Mouse (Mus musculus) gastrocnemius, postnatal 4 days (tissue): Measurements from ENCODE around the gene Slc30a7. TPM values are rescaled to one million over a fixed set of nuclear protein-coding genes. Genes with fewer than 3 reads are reported as not detected.
A peak's percentile ranks its signal among the peaks of the same experiment; 100 is the strongest.
"Not testable (repeated sequence)": the region's sequence is repeated elsewhere in the genome, so short reads cannot be mapped to it uniquely, and the experiment has no call there.

Source experiments
- DNase-seq, 2 experiments: peaks; one replicate each; pipeline ENCODE4 v3.0.0; 2021 to 2022; ENCODE audit warnings: low spot score in 2 of 2, mixed read lengths in 2 of 2
- total RNA-seq, 2 experiments: library from RNA; stranded (reverse); gene quantifications; 2 replicates each; pipeline ENCODE4 v1.2.3; 2021

Slc30a7 gene
- total RNA-seq, 2 experiments from 2014 or later = 27.3 to 29.6 TPM

GRCm38 (mm10) chr3:115949921-115950877 is 57.0 kb downstream of the Slc30a7 start:
- DNase-seq = no peak

DNA sequence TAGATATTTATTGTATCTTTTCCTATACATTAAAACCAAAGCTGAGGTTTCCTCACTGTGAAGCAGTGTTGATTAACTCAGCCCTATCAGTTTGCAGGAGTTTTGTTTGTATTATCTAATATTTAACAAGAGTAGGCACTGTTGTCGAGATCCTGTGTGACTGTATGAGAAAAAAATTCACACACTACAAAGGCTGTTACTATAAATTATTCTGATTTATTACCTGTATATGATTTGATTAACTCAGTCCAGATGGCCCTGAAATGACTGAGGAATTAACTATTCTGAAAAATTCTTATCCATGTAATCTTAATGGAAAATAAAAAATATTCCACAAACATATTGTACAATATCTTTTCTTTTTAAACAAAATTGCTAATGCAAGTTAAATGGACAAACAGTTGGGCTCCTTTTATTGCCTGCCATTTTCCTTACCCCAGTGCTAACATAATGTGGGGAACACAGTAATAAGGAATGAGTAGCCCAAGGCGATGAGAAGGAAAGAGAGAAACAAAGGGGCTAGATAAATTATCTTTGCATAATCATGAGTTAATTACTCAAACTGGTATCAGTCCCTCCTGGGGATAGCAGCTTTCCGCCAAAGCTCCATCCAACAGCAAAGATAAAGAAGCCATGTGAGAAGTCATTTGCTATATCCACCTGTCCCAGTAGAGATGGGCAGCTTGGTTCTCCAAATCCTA is 57.8 kb downstream of the Slc30a7 start:
- no peak for DNase-seq

DNA sequence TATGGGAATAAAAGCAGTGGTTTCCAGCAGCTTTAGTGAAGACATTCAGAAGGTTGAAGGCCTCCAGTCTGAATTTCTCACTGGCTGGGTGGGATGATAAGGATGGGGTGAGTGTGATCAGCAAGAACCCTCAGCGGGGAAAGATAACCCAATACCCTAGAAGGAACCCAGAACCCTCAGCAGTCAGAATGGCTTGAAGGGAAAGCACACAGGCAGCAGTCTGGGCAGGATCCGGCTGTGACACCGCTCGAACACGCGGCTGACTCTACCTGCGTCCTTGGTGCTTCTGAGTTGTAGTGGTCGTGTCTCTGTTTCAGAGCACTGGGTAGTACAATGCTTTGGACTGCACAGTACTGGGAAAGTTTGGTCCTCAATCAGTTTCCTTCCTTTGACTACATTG is 60.9 kb downstream of the Slc30a7 start:
- DNase-seq = no peak

DNA sequence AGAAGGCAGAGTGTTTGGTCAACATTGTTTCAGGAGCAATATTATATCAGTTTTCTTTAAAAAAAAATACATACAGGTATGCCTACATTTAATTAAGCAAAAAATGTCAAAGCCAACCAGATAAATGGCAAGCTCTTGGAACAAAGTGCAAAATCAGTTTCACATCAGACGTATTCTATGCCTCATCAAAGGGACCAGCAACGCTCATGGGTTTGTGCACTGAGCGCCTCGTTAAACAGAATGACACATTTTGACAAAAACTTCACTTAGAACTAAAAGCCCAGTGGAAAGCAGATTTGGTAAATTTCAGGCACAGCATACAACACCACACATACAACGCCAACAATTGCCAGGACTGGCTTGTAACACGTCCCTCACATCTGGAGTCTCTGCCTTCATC is 62.8 kb downstream of the Slc30a7 start:
- DNase-seq = no peak

DNA sequence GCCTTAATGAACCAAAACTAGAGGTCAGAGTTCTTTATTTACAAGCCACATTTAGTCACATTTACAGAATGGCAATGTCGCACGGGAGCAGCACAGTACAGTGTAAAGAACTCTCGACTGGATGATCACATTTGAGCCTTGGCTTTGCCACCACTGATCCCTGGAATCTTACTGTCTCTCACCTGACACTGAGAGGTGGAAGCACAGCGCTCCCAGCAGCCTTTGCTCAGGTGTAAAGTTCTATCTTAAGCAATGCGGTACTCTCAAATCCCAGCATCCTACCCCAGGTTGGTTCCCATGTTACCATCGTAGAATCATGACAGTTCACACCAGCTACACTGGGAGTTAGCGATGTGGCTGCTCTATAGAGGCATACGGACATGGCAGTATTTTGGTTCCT is 65.7 kb downstream of the Slc30a7 start:
- no peak for DNase-seq

DNA sequence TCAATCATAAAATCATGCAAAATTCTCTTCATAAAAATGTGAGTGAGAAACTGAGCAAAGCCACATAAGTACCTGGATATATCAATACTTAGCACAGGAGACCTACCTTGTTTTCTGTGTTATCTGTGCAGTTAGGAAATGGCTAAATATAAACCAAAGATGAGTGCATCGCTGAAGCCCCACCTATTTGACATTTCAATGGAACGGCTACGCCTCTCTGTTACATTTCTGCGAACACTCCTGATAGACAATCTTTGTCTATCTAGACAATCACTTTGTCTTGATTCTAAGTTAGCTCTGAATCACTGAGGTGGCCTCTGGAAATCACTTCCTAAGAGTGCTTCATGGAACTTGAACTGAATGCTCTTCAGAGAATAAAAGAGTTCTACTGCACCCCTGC is 66.7 kb downstream of the Slc30a7 start:
- no peak for DNase-seq

DNA sequence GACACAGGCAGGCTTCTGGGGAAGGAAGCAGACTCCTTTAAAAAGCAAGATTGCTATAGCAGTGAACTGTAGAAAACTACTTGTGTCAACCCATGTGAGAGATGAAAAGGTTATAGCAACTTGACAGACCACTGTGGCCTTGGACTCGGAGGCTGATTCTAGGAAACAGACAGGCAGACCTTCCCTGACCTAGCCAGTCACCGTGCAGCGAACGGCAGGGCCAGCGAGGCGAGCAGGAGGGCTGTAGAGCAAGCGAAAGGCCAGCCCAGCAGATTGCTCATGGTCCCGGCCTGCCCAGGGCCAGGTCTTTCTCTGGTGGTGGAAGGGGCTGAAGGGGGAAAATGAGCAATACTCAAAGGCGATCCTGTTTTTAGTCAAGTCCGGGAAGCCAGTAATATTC is 69.4 kb downstream of the Slc30a7 start:
- DNase-seq = no peak

DNA sequence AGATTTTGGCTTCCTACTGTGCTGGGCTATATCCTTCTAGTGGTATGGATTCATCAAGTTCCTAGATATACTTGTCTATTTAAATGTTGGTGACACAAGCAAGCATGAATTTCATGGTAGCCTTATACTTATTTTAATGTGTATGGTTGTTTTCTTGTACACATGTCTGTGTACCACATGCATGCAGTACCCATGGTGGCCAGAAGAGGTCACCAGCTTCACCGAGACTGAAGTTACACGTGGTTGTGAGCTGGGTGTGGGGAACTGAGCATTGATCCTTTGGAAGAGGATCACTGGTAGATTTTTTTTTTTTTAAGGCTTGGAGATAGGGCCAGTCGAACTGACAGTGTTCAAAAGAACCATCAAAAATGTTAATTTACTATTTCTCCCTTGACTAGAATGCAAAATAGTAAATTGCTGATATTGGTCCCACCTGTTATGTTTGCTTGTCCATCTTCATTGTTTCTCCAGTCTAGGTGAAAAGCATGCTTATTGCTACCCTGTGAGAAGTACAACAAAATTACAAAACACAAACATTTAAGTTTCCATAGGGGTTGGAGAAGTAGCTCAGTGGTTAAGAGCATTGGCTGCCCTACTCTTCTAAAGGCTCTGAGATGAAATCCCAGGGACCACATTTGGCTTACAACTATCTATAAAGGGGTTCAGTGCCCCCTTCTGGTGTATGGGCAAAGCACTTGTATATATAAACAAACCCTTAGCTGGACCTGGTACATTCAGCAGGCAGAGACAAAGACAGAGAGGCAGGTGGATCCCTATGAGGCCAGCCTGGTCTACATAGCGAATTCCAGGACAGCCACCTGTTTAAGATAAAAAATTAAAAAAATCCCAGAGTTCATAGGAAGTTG is 70.2 kb downstream of the Slc30a7 start:
- DNase-seq = peak; percentile 38 to 55

DNA sequence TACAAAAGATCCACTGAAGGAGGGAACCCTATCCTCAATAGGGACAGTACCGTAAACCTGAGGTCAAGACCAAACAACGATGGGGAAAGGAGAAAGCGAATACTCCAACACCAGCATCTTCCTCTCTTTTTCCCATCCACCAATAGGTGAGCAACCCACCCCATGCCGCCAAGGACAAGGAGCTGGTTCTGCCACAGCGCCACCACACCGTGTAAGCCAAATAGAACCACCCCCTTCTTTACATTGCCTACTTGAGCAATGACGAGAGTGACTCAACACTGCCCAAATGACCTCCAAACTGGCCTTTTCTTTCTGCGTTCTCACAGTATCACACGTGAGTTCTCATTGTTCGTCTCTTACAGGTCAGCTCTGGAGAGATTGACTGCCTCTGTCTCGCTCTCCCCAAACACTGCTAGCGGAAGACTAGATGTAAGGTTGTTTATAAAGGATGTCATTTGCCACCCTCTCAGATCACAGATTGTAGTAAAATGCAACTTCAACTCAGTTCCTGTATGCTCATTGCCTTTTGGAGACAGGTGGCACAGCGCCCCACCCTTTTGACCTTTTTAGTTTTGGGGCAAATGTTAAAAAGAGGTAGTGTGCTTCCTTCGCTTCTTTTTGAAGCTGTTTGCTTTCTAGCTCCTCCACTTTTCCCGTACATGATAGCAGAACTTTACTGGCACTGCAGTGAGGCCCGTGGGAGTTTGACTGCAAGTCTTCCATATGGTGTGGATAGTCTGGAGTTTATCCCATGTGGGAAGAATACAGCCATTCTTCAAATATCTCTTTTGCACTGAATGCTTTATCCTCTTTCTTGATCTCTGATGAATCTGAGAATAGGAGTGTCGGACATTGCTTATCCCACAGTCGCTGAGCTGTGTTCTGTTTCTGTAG is 73.7 kb downstream of the Slc30a7 start:
- no peak for DNase-seq

GRCm38 (mm10) chr3:115931701-115932100 is 75.5 kb downstream of the Slc30a7 start:
- no peak for DNase-seq

DNA sequence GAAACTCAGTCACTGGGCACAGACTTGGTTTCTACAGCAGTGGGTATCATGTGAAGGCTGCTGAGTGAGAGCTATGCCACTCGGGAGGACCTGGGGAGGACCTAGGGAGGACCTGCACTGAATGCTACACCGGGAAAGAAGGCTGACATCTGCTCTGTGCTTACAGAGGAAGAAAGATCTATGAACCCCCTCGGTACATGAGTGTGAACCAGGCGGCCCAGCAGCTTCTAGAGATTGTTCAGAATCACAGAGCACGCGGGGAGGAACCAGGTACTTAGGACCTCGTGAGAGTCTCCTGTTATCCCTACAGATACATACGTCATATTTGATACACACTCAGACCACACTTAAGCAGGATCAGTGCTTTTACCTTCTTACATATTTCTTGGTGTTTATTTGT is 80.7 kb downstream of the Slc30a7 start:
- DNase-seq = no peak

GRCm38 (mm10) chr3:115924401-115925190 is 82.6 kb downstream of the Slc30a7 start:
- no peak for DNase-seq

DNA sequence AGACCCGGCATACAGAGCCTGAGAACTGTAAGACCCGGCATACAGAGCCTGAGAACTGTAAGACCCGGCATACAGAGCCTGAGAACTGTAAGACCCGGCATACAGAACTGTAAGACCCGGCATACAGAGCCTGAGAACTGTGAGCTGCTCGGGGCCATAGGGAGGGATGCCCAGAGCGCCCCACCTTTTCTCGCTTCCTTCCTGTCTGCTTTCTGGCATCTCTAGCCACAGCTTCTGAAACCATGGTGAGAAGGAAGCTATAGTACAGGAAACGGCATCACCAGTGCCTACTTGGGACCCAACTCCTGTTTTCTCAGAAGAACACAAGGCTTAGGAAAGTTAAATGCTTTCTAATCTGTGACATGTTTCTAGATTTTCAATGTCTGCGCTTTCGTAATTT is 99.8 kb downstream of the Slc30a7 start:
- DNase-seq = not testable (repeated sequence)

DNA sequence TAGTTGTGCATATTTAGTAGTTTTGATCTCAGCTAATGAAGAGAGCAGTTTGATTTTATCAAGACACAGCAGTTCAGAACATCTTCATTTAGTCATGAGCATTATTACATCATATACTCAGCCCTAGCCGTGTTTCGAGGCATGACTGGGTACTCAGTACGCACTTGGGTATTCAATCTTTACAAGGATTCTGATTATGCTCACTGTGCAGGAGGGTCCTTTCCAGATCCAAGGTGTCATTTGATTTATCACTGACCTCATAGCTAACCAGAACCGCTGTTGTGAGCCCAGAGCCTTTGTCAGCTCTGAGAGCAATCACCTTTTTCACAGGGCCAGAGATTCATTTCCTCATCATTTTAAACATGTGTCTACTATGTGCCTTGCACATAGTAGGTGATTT is 101.6 kb downstream of the Slc30a7 start:
- DNase-seq = no peak

DNA sequence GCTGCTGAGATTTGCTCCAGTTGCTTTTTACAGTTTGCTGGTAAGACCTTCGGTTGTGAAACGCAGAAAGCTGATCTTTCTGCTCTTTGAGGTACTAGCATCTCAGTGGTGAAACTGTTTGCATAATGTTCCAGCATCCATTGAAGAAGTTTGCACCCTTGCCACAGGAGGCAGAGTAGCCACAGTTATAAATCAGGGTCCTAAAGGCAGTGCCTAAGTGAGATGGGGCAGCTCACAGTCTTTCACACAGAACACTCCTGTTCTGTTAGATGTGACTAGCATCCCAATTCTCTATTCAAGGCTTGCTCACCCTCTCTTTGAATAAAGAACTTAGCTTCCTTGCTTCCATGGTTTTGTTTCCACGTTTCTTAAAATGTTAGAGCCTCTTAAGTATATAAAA is 102.1 kb downstream of the Slc30a7 start:
- no peak for DNase-seq

DNA sequence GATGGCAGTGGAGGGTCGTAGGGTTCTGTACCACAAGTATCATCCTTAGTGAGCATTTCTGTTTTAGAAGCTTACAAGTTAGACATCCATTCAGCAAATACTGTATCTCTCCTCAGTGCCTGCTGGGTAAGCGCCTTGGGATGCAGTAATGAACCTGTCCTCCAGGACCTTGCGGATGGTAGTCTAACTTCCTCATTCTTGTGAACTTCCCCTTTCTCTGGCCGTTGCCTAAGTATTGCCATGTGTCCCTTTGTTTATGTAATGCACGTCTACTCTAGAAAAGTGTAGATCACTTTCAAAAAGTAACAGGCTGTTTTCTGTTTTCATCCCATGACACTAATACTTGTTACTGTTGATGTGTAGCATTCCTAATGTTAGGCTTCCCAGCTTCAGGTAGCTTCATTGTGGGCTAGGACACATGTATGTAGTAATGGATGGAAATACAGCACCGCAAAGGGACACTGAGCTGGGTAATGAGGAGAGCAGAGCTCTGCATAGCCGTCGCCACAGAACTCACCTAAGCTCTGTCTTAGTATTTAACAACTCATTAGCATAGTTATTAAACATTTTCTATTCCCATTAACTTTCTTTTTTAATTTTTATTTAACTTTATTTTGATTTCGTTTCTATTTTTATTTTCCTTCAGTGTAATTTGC is 104.8 kb downstream of the Slc30a7 start:
- DNase-seq = no peak

- no peak for DNase-seq
Measured at GRCm38 (mm10) chr3:115898354-115898948, 108.8 kb downstream of the Slc30a7 start.

- DNase-seq = no peak
Measured at GRCm38 (mm10) chr3:115893166-115893565, 114.0 kb downstream of the Slc30a7 start.

DNA sequence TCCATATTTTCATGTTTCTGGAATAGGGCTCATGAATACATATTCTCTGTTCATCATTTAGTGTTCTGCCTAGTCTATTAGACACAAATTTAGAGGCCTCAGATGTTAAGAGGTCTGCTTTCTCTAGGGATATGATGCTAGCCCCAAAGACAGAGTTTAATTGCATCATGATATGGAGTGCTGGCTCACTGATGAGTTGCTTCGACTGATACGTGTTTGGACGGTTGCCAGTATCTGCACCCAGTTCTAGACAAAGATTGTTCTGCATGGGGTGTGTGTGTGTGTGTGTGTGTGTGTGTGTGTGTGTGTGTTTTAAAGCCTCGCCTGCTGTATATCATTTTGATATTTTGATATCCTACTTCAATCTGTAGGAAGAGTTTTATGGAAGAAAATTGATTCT is 114.9 kb downstream of the Slc30a7 start:
- no peak for DNase-seq
